Mouse (Mus musculus): Measurements from ENCODE around the gene Prpf6. TPM values are rescaled to one million over a fixed set of nuclear protein-coding genes. Genes with fewer than 3 reads are reported as not detected.

Gene Prpf6
- total and polyA plus RNA-seq, 3 experiments = 28.3 to 53.8 (median 48.1) TPM

GRCm38 (mm10) chr2:181581016-181581401 is 10.7 kb upstream of the Prpf6 start:
- Histone ChIP-seq H3K4me2 (ENCODE audit: insufficient read depth, low read depth, poor library complexity, severe bottlenecking) (peak overlapping the region; percentile 73), H3K9me3 (replicated peaks; ENCODE audit: low read length) (no peaks in the 10 kb centered on the region), H3K4me1 (ENCODE audit: control insufficient read depth in 1 of 2, insufficient read depth in 2 of 2) (peaks cover 3 to 25% of the 10 kb centered on the region in 2 experiments; a peak in 2 of 4 replicates), H3K79me2 (replicated peaks; ENCODE audit: control insufficient read depth, extremely low read depth, insufficient read depth, poor library complexity, severe bottlenecking) (peaks cover 4% of the 10 kb centered on the region; the same call in 1 of the 2 replicates), H3K4me3 (replicated peaks in 1 of 3; ENCODE audit: low read depth in 2 of 3, low read length in 2 of 3, poor library complexity in 1 of 3) (peak overlapping the region; percentile 75 to 86 (median 78)), H3K36me3 (replicated peaks in 1 of 2; ENCODE audit: control insufficient read depth in 1 of 2, insufficient read depth in 1 of 2, low read length in 1 of 2) (peaks cover 18 to 59% of the 10 kb centered on the region in 2 experiments), H3K9ac (ENCODE audit: insufficient read depth, low read depth) (peak overlapping the region; percentile 93), H3K27ac (ENCODE audit: insufficient read depth, low read depth) (peak overlapping the region; percentile 93), H3K27me3 (replicated peaks) (no peaks in the 10 kb centered on the region)
- in situ Hi-C loops (cut with MboI; ENCODE audit: low pct_ligation_motif_present, low pct_unique_long_range_greater_than_20kb, low sequenced_read_pairs) (no loop called here), dilution Hi-C loops (cut with MboI; ENCODE audit: extremely low pct_ligation_motif_present, extremely low pct_unique_long_range_greater_than_20kb, low sequenced_read_pairs) (no loop called here)
- peak; percentile 93 for DNase-seq (ENCODE audit: extremely low read depth)
- TF ChIP-seq ELF1 (IDR thresholded peaks at IDR 0.05; ENCODE audit: low read depth, low read length) (peak; percentile 94), GABPA (IDR thresholded peaks at IDR 0.05; ENCODE audit: insufficient replicate concordance, low read depth, low read length) (no peak), POLR2AphosphoS2 (IDR thresholded peaks at IDR 0.05; ENCODE audit: low read depth, low read length) (no peak), JUN (IDR thresholded peaks at IDR 0.05; ENCODE audit: insufficient read depth, low read depth, low read length) (0 out of 2 replicates have a peak, but pooled peaks have one; percentile 39), NELFE (IDR thresholded peaks at IDR 0.05; ENCODE audit: low read depth, low read length) (peak; percentile 69), PAX5 (IDR thresholded peaks at IDR 0.05; ENCODE audit: low read length) (no peak), POLR2A (IDR thresholded peaks at IDR 0.05; ENCODE audit: low read depth, low read length) (peak; percentile 84), E2F4 (IDR thresholded peaks at IDR 0.05; ENCODE audit: insufficient replicate concordance, low read depth, low read length) (no peak), USF2 (conservative IDR thresholded peaks at IDR 0.05; ENCODE audit: low read depth, low read length) (no peak), SMC3 (IDR thresholded peaks at IDR 0.05; ENCODE audit: low read depth, low read length) (peak; percentile 57), KAT2A (IDR thresholded peaks at IDR 0.05; ENCODE audit: insufficient replicate concordance, low read length) (no peak), UBTF (IDR thresholded peaks at IDR 0.05; ENCODE audit: low read depth, low read length) (no peak), MEF2A (IDR thresholded peaks at IDR 0.05; ENCODE audit: borderline replicate concordance, low read depth, low read length) (no peak; the same call in 1 of the 2 replicates), ZNF384 (IDR thresholded peaks at IDR 0.05; ENCODE audit: low read depth, low read length) (no peak), CTCF (conservative IDR thresholded peaks at IDR 0.05 in 1 of 2, IDR thresholded peaks at IDR 0.05 in 1 of 2; ENCODE audit: low read depth in 2 of 2, low read length in 2 of 2) (peak; percentile 87), TBP (conservative IDR thresholded peaks at IDR 0.05; ENCODE audit: low read depth, low read length) (peak; percentile 87), ZC3H11A (IDR thresholded peaks at IDR 0.05; ENCODE audit: low read depth, low read length) (no peak), IRF4 (IDR thresholded peaks at IDR 0.05; ENCODE audit: low read depth, low read length) (peak; percentile 45; the same call in 1 of the 2 replicates), ZMIZ1 (IDR thresholded peaks at IDR 0.05; ENCODE audit: low read depth, low read length) (no peak), CHD1 (IDR thresholded peaks at IDR 0.05; ENCODE audit: low read depth, low read length) (no peak), MXI1 (IDR thresholded peaks at IDR 0.05; ENCODE audit: low read depth, low read length) (peak; percentile 82; the same call in 1 of the 2 replicates), RAD21 (IDR thresholded peaks at IDR 0.05; ENCODE audit: low read depth, low read length) (peak; percentile 35), ZKSCAN1 (IDR thresholded peaks at IDR 0.05; ENCODE audit: borderline replicate concordance, low read depth, low read length) (no peak), USF1 (IDR thresholded peaks at IDR 0.05; ENCODE audit: low read depth, low read length) (no peak), MAFK (IDR thresholded peaks at IDR 0.05; ENCODE audit: insufficient replicate concordance, low read length) (no peak), CHD2 (IDR thresholded peaks at IDR 0.05; ENCODE audit: low read length) (no peak), EP300 (IDR thresholded peaks at IDR 0.05; ENCODE audit: low read length) (no peak), TCF12 (IDR thresholded peaks at IDR 0.05; ENCODE audit: low read depth, low read length) (peak; percentile 68), BHLHE40 (IDR thresholded peaks at IDR 0.05; ENCODE audit: low read depth, low read length) (peak; percentile 93), NRF1 (IDR thresholded peaks at IDR 0.05; ENCODE audit: low read depth, low read length) (no peak), MYC (IDR thresholded peaks at IDR 0.05; ENCODE audit: low read depth, low read length) (peak; percentile 78; the same call in 1 of the 2 replicates), MAX (IDR thresholded peaks at IDR 0.05; ENCODE audit: low read length) (peak; percentile 70), ETS1 (conservative IDR thresholded peaks at IDR 0.05; ENCODE audit: low read depth, low read length) (0 out of 2 replicates have a peak, but pooled peaks have one; percentile 34), JUND (conservative IDR thresholded peaks at IDR 0.05; ENCODE audit: low read depth, low read length) (peak; percentile 53; the same call in 1 of the 2 replicates), HCFC1 (IDR thresholded peaks at IDR 0.05; ENCODE audit: low read depth, low read length) (peak; percentile 74)
